Mouse (Mus musculus): Measurements from ENCODE around the gene Tmem256. TPM values are rescaled to one million over a fixed set of nuclear protein-coding genes. Genes with fewer than 3 reads are reported as not detected.

The Tmem256 gene
- total RNA-seq, 2 experiments from 2014 or later = 186 to 199 TPM

DNA sequence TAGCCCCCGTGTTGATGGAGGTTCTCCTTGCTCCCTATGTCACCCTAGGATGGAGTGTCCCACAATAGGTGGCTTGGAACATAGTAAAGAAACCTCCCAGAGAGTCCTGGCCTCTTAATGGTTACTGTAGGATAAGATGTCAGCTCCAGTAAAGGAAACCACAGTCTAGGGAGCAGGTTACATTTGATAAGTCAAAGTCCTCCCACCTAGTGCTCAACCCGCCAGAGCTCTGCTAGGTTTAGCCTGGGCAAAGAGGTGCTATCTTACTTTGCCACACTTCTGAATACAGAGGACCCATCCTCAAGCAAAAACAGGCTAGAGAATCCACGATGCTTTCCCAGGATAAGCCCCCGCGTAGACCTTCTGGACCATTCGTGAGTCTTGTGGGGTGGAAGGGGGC lies 40.6 kb downstream of the Tmem256 start:
- intact Hi-C loops (cut with DNase I) = loop anchor here (2.0 to 10.0 kb wide), 3 partner anchors 72 to 224 kb away; partner anchors contain the start of genes Senp3, Sox15 and Tnfsf13
- no peak for DNase-seq (ENCODE audit: low spot score)

DNA sequence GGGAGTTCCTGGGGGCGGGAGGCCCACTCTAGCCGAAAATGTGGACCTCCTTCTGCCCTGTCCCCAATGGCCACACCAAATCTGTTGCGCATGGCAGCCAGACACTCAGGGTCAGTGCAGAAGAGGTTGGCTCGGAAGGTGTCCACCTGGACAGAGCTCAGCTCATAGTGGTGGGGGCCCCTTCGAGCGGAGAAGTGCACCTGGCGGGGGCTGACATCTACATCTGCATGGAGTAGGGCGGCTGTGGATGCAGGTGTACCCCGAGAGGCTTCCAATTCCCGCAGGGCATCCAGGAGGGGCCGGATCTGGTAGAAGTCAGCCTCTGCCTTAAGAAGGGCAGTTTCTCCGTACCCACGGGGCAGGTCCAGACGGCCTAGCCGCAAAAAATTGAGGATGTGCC lies 41.4 kb downstream of the Tmem256 start:
- DNase-seq (ENCODE audit: low spot score) = no peak
- intact Hi-C loops (cut with DNase I) = loop anchor here (2.0 to 10.0 kb wide), 4 partner anchors 39 to 225 kb away; partner anchors contain the start of genes Senp3, Sox15 and Tnfsf13

DNA sequence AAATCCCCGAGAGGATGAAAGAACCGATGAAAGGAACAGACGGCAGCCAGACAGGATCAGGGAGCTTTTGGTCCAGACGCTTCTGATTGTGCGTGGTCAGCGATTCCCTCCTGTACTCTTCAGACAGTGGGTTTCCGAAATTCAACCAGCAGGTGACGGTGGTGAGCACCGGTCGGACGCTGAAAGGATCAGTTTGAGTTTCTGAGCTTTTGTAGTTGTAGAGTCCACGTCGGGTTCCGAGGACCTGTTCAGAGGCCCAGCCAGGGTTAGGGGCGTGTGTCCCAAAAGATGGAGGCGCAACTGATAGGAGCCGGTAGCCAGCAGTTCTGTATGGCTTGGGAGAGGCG lies 42.2 kb downstream of the Tmem256 start:
- DNase-seq (ENCODE audit: low spot score) = no peak
- intact Hi-C loops (cut with DNase I) = loop anchor here (2.0 kb wide), 1 partner anchor 38 kb away; no protein-coding TSS in a partner anchor

DNA sequence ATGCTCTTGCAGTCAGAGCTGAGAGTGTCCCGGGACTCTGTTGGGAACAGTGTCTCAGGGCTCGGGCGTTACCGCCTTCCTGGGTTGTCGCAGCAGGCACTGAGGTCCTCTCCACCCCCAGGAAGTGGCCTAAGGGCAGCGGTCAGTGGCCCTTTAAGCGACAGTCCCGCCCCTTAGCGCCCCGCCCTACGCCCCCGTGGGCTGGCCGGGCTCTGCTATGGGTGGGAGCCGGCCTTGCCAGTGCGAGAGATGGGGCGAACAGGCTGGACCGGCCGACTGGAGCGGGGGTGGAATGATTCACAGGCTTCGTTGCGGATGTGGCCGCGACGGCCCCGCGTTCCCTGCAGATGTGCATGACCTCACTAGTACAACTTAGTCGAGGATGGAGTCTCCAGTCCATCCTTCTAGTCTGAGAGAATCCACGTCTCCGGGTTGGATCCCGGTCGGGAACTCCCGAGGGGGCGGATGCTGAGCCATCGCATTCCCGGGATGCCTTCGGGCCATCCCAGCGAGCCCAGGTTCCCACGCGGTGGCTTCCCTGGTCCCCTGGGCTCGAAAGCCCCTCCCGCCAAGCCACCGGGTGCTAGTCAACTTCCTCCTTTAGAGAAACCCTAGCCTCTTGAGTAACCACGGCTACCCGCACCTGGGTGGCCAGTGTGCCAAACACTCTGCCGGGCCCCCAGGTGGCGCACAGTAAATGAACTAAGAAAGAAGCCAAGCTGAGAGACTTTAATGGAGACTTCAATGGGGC lies 42.7 kb downstream of the Tmem256 start, which contains the start of gene Kctd11:
Gene Kctd11, minus strand, starts transcription at position 554 of the 751 bp plus-strand sequence.
- intact Hi-C loops (cut with DNase I) = loop anchor here (2.0 kb wide), 1 partner anchor 38 kb away; no protein-coding TSS in a partner anchor
- peak; percentile 95 for DNase-seq (ENCODE audit: low spot score)

DNA sequence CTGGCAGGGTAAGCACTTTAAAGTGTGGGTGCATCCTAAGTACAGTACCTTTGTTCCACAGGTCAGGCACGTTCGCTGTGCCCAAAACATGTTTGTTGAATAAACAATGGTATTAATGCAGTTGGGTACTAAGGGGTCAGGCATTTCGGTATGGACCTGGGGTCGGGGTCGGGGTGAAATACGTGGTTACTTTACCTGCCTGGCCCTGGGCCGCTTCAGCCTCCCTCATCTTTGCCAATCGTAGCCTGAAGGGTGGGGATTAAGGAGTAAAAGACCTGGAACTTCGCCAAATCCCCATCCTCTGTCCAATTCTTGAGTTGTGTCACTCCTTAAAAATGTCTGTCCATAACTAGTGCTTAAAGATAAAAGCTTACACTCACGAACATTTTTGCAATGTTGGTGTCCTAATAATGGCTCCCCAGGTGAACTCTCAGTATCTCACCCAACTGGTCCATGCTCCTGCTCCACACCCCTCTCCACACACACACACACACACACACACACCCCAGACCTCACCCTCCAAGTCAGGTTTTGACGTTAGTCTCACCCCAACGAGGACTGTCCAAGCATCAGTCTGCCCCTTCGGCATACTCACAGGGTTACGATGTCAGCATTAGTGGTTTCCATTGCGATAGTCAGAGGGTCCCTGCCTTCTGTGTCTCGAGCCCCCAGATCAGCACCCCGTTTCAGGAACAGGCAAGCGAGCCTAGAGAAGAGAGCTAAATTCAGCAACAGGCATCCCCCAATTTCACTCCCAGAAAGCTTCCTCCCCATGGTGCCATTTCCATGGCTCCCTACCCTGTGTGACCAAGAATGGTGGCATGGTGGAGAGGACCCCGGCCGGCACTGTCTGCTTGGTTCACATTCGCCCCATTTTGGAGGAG lies 43.7 kb downstream of the Tmem256 start:
- intact Hi-C loops (cut with DNase I) = loop anchor here (2.0 kb wide), 2 partner anchors 17 to 37 kb away; no protein-coding TSS in a partner anchor
- no peak for DNase-seq (ENCODE audit: low spot score)

DNA sequence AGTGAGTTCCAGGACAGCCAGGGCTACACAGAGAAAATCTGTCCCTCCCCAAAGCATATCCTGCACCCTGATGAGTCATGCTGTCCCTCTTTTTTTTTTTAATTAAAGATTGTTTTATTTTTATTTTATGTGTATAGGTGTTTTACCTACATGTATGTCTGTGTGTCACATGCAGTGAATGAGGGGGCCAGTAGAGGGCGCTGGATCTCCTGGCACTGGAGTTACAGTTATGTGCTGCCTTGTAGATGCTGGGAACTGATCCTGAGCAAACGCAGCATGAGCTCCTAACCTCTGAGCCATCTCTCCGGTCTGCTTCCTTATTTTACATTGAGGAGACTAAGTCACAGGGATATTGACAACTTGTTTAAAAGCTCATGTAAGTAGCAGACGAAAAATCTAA lies 44.8 kb downstream of the Tmem256 start:
- no peak for DNase-seq (ENCODE audit: low spot score)
- intact Hi-C loops (cut with DNase I) = loop anchor here (2.0 kb wide), 1 partner anchor 16 kb away; no protein-coding TSS in a partner anchor

DNA sequence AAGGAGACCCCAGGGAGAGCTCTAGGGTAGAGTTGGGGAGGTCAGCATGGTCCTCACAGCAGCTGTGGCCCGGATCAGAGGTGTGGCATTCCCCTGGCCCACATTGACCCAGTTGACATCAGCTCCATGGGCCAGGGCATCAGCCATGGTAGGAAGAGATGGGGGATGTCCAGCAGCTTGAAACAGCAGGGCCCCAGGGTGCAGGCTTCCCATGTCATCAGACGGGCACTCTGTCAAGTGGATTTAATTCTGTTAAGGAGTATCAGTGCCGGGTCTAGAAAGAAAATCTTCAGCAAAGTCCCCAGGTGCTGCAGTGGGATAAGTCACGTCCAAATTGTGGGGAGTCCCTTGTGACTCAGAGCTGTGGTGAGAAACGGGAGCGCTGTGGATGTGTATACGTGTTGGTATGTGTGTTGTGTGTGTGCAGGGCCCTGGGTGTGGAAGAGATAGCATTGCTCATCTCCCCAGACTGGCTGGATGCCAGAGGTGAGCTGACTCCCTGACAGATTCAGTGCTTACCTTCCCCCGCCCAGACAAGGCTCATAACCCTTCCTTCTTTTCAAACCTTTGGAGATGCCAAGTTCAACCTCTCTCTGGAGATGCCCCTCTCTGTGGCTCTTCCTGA lies 45.3 kb downstream of the Tmem256 start:
- no peak for DNase-seq (ENCODE audit: low spot score)
- intact Hi-C loops (cut with DNase I) = loop anchor here (2.0 kb wide), 1 partner anchor 15 kb away; no protein-coding TSS in a partner anchor

DNA sequence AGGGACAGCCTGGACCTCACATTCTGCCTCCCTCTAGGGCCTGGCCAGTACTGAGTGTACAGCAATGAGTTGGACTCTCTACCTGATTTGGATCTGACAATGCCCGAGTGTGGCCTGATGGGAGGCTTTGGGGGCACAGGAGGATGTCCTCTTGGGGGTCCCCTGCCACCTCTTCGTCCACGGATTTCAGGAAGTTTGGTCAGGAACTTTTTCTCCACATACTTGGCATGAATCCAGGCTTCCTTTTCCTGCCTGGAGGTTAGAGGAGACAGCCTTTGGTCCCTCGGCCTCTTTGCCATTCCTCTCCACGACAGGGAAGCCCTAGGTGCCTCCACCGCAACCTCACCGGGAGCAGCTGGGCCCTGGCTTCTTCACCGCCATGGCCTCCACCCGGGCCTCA lies 45.9 kb downstream of the Tmem256 start:
- DNase-seq (ENCODE audit: low spot score) = no peak

DNA sequence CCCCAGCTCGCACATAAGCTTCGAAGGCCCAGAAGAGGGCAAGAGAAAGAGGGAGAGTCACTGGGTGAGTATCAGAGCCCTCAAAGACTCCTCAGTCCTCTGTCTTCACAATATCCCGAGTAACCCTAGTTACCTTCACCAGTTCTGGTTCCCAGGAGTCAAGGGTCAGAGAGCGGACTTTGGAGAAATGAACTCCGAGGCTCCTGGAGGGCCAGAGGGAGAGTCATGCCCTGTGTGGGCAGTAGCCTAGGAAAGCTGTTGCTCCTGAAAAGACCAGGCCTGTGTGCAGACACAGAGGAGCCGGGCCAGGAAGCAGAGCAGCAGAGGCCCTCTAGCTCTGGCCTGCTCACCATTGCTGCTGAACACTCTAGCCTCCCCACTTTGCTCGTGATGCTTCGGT lies 46.3 kb downstream of the Tmem256 start:
- DNase-seq (ENCODE audit: low spot score) = no peak
- intact Hi-C loops (cut with DNase I) = no loop called here

More for the DNA sequence above, 45.9 kb downstream of the Tmem256 start:
- intact Hi-C loops (cut with DNase I) = no loop called here

DNA sequence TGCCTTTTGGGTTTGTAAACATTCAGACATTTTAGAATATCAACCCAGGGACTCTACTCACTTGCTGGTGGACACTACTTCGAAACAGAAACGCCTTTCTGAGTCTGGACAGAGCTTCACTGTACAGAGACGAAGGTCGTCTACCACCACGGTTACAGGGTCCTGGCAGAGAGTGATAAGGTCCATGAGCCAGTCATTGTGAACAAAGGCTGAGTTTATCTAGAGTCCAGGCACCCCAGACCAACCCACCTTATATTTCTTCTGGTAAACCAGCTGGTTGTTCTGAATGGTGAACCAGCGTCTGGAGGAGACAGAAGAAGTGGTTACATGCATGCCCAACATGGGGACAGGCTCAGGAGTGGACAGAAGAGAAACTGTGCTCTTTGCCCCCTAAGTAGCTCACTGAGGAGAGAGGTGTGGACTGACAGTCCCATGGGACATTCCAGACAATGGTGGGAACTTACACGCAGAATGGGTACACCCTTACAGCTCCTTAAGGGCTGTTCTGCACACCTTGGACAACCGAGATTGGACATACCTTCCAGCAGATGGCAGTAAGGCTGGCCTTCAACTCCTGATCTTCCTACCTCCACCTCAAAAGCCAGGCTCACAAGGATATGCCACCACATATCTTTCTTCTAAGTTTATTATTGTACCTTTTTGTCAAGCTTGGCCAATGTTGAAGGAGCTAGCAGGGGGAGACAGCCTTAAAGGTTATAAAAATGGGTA lies 48.8 kb downstream of the Tmem256 start:
- intact Hi-C loops (cut with DNase I) = no loop called here
- DNase-seq (ENCODE audit: low spot score) = no peak

Small RNAs within 50 kb of the gene (microRNA-seq; reads per million reads assigned to microRNA genes)
- not detected for gene Mir6924

Other genes with a start within 250 kb of the Tmem256 start
- 10 to 100 TPM; 18.0 to 25.8 TPM for gene Atp1b2, start 232.6 kb upstream of the Tmem256 start, total RNA-seq (2021)
- not detected for gene Shbg, start 220.6 kb upstream of the Tmem256 start, total RNA-seq (2021)
- gene Sat2, start 216.5 kb upstream of the Tmem256 start, total RNA-seq (2021) = 1 to 10 TPM; 2.3 to 2.5 TPM
- gene Fxr2, start 205.5 kb upstream of the Tmem256 start, total RNA-seq (2021) = 10 to 100 TPM; 81.8 to 84.9 TPM
- gene Sox15, start 183.2 kb upstream of the Tmem256 start, total RNA-seq (2021) = not detected
- 10 to 100 TPM; 15.2 to 16.5 TPM for gene Mpdu1, start 175.9 kb upstream of the Tmem256 start, total RNA-seq (2021)
- gene Cd68, start 172.4 kb upstream of the Tmem256 start, total RNA-seq (2021) = 1 to 10 TPM; 7.1 to 7.7 TPM
- gene Eif4a1, start 166.1 kb upstream of the Tmem256 start, total RNA-seq (2021) = 100 to 1,000 TPM; 201 to 206 TPM
- gene Senp3, start 156.4 kb upstream of the Tmem256 start, total RNA-seq (2021) = 10 to 100 TPM; 31.7 to 33.5 TPM
- 1 to 10 TPM; 1.6 to 2.1 TPM for gene Tnfsf13, start 152.7 kb upstream of the Tmem256 start, total RNA-seq (2021)
- gene Tnfsf12, start 142.7 kb upstream of the Tmem256 start, total RNA-seq (2021) = 10 to 100 TPM; 14.5 to 16.4 TPM
- gene Tnfsfm13, start 142.4 kb upstream of the Tmem256 start, total RNA-seq (2021) = 1 to 10 TPM; 3.2 to 4.5 TPM
- 10 to 100 TPM; 28.6 to 30.4 TPM for gene Polr2a, start 79.9 kb upstream of the Tmem256 start, total RNA-seq (2021)
- not detected for gene Slc35g3, start 76.5 kb upstream of the Tmem256 start, total RNA-seq (2021)
- gene Zbtb4, start 72.6 kb upstream of the Tmem256 start, total RNA-seq (2021) = 10 to 100 TPM; 33.3 to 39.6 TPM
- gene Chrnb1, start 42.6 kb upstream of the Tmem256 start, total RNA-seq (2021) = 1 to 10 TPM; 4.8 to 5.0 TPM
- gene Fgf11, start 36.7 kb upstream of the Tmem256 start, total RNA-seq (2021) = 1 to 10 TPM; 2.2 to 2.4 TPM
- gene Tmem102, start 32.9 kb upstream of the Tmem256 start, total RNA-seq (2021) = under 1 TPM; 0.26 to 0.45 TPM
- gene Gm39566, start 23.2 kb upstream of the Tmem256 start, total RNA-seq (2021) = not detected
- not detected for gene Spem2, start 20.0 kb upstream of the Tmem256 start, total RNA-seq (2021)
- not detected for gene Spem1, start 16.3 kb upstream of the Tmem256 start, total RNA-seq (2021)
- gene Nlgn2, start 730 bp upstream of the Tmem256 start, total RNA-seq (2021) = 1 to 10 TPM; 4.4 to 5.4 TPM
- 10 to 100 TPM; 24.4 to 24.9 TPM for gene Plscr3, start 7.9 kb downstream of the Tmem256 start, total RNA-seq (2021)
- gene Tnk1, start 20.2 kb downstream of the Tmem256 start, total RNA-seq (2021) = under 1 TPM in 1 of 2 experiments, not detected in 1; 0.14 TPM
- gene Tmem95, start 39.5 kb downstream of the Tmem256 start, total RNA-seq (2021) = not detected
- gene Kctd11, start 42.9 kb downstream of the Tmem256 start, total RNA-seq (2021) = 1 to 10 TPM; 2.5 to 3.5 TPM
- 1 to 10 TPM in 1 of 2 experiments, under 1 TPM in 1; 0.88 to 1.1 TPM for gene Acap1, start 57.0 kb downstream of the Tmem256 start, total RNA-seq (2021)
- under 1 TPM; 0.17 to 0.23 TPM for gene 2810408A11Rik, start 62.5 kb downstream of the Tmem256 start, total RNA-seq (2021)
- 10 to 100 TPM; 44.9 to 46.0 TPM for gene Neurl4, start 62.6 kb downstream of the Tmem256 start, total RNA-seq (2021)
- 10 to 100 TPM; 24.1 to 26.7 TPM for gene Gps2, start 75.4 kb downstream of the Tmem256 start, total RNA-seq (2021)
- gene Eif5a, start 83.4 kb downstream of the Tmem256 start, total RNA-seq (2021) = 100 to 1,000 TPM; 427 TPM
- gene Ybx2, start 97.3 kb downstream of the Tmem256 start, total RNA-seq (2021) = 10 to 100 TPM; 18.8 to 23.4 TPM
- 100 to 1,000 TPM; 325 to 365 TPM for gene Slc2a4, start 109.7 kb downstream of the Tmem256 start, total RNA-seq (2021)
- gene Cldn7, start 126.3 kb downstream of the Tmem256 start, total RNA-seq (2021) = not detected
- 100 to 1,000 TPM; 149 to 180 TPM for gene Ctdnep1, start 142.6 kb downstream of the Tmem256 start, total RNA-seq (2021)
- gene Elp5, start 144.0 kb downstream of the Tmem256 start, total RNA-seq (2021) = 10 to 100 TPM; 48.3 to 51.5 TPM
- gene Gabarap, start 152.6 kb downstream of the Tmem256 start, total RNA-seq (2021) = 100 to 1,000 TPM; 274 to 291 TPM
- gene Phf23, start 157.3 kb downstream of the Tmem256 start, total RNA-seq (2021) = 10 to 100 TPM; 22.6 to 25.3 TPM
- 1 to 10 TPM; 3.9 to 5.2 TPM for gene Dvl2, start 162.1 kb downstream of the Tmem256 start, total RNA-seq (2021)
- 1,000 to 10,000 TPM; 1,206 to 1,290 TPM for gene Acadvl, start 176.9 kb downstream of the Tmem256 start, total RNA-seq (2021)
- gene Dlg4, start 178.4 kb downstream of the Tmem256 start, total RNA-seq (2021) = 1 to 10 TPM; 6.6 to 8.1 TPM
- gene Asgr1, start 215.6 kb downstream of the Tmem256 start, total RNA-seq (2021) = not detected